Mouse (Mus musculus) kidney, postnatal 10 days (tissue): ENCODE measurements at regions not wholly inside any gene's neighbourhood (a gene's known extent, or its start where the extent isn't known, plus 50 kb on each side); places are given as distances from the start of the nearest gene placed in this dataset.

Source experiments
- DNase-seq: peaks from one replicate; pipeline ENCODE4 v3.0.0; 2021; ENCODE audit warnings: mixed read lengths

- no peak for DNase-seq
Observed at GRCm38 (mm10) chr3:50761766-50762165, 318.4 kb upstream of the Slc7a11 start.

- no peak for DNase-seq
Observed at GRCm38 (mm10) chr3:50758106-50758505, 314.7 kb upstream of the Slc7a11 start.

DNA sequence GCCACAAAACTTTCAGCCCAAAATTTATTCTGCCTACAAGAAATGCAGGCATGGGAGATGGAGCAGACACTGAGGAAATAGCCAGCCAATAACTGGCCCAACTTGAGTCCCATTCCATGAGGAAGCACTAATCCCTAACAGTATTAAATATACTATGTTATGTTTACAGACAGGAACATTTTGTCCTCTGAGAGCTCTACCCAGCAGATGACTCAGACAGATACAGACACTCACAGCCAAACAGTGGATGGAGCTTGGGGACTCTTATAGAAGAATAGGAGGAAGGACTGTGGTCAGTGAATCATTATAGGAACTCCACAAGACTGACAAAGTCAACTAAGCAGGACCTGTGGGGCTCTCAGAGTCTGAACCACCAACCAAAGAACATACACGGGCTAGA lies 293.8 kb upstream of the Slc7a11 start:
- DNase-seq = no peak

GRCm38 (mm10) chr3:50719035-50719434 lies 275.6 kb upstream of the Slc7a11 start:
- DNase-seq = no peak

- DNase-seq = no peak
Observed at GRCm38 (mm10) chr3:50713463-50713862, 270.0 kb upstream of the Slc7a11 start.

GRCm38 (mm10) chr3:50709415-50709989 lies 266.1 kb upstream of the Slc7a11 start:
- DNase-seq = no peak

- no peak for DNase-seq
Observed at GRCm38 (mm10) chr3:50706707-50707106, 263.3 kb upstream of the Slc7a11 start.

- no peak for DNase-seq
Observed at GRCm38 (mm10) chr3:50694904-50695680, 251.7 kb upstream of the Slc7a11 start.

GRCm38 (mm10) chr3:50694497-50694896 lies 251.1 kb upstream of the Slc7a11 start:
- DNase-seq = peak; percentile 24

GRCm38 (mm10) chr3:50692306-50692705 lies 248.9 kb upstream of the Slc7a11 start:
- DNase-seq = no peak

DNA sequence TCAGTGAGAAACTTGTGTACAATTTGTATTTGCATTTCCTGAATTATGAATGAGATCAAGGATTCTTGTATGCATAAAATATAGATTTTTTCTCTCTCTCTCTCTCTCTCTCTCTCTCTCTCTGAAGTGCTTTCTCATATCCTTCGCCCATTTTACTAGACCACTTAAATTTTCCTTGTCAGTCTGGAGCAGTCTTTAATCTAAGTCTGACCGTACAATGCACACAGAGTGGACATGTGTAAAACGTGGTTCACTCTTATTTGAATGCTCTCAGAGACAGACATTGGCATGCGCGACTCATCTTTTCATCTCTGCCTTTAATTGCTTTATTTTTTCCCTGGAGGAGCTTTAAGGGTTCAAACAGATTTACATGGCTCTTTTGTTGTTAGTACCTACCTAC lies 247.3 kb upstream of the Slc7a11 start:
- no peak for DNase-seq

DNA sequence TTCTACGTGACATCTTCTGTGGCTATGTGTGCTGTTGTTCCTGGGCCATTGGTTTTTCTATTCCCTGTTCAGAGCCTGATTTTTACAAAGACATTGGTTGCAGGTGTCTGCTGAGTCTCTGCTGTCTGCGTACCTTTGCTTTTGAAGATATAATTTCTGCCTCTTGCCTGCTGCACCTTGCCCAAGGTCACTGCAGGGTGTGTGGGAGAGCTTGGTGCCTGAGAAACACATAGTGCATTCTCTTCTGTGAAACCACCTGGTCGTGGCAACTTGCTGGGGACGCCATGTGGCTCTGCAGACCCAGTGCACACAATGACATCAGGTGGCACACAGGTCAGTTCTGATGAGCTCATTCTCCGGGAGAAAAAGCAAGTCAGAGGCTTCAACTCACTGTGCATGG lies 246.0 kb upstream of the Slc7a11 start:
- no peak for DNase-seq

GRCm38 (mm10) chr3:50687755-50688154 lies 244.3 kb upstream of the Slc7a11 start:
- DNase-seq = no peak

GRCm38 (mm10) chr3:50678611-50678988 lies 235.2 kb upstream of the Slc7a11 start:
- DNase-seq = no peak

DNA sequence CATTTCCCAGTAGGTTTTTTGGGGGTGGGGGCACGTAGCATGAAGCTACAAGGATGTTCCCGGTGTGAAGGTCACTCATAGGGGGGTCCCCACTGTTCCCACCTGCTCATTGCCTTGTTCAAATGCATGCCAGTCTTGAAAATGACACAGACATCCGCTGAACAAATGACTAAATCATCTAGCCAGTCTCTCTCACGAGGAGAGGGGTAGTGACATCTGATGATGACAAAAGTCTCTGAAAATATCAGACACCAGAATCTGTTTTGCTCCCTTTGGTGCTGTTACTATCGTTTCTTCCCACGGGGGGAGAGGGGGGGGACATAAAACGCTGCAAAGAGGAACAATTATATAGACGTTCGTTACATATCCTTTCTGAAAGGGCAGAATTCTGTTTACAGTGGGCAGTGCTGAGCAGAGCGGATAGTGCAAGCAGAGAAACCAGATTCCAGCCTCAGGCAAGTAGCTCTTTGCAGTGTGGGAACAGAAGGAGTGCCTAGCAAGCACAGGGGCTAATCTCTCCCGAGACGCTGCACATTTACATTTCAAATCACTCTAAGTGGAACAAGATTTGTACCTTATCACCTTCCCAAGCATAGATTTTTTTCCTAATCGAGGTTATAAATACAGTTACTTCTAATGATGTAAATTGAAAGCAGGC lies 234.7 kb upstream of the Slc7a11 start:
- DNase-seq = no peak

DNA sequence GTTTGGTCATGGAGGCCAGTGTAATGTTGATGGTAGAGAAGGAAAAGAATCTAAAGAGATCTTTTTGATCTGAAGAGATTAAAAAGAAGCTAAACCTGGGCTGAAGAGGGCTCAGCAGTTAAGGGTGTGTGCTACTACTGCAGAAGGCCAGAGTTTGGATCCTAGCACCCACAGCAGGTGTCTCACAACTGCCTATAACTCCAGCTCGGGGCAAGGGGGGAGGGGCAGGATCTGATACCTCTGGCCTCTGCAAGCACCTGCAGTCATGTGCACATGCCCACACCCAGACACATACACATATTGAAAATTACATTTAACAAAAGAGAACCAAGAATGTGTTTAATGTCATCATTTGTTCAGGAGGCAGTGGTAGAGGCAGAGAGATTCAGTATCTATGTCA lies 232.4 kb upstream of the Slc7a11 start:
- DNase-seq = no peak

DNA sequence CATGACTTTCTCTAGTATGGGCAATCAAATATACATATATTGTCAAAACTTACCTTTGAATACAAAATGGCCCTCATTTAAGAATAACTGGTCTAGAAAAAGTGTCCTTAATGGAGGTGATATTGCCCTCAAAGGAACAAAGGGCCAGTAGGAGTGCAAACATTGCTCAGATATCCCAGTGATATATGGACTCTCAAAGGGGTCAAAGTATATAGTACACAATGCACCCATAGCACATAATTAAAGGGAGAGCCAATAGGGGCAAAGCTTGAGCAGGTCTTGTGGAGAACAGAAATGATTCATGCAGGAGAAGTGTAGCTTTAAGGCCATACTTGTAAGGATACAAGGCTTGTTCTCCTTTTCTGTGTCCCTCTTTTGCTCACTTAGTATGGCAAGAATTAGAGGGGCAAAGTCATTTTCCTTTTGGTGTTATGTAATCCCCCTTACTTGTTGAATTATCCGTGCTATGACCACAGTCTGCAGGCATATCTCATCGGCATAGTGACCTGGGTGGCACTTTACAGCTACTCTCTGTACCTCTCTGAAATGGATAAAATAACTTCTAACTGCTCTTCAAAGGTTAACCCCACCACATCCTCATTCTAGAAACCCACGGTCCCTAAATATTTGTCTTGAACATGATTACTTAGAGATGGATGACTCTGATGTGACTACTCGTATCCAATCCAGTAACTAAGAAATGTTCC lies 231.6 kb upstream of the Slc7a11 start:
- DNase-seq = no peak

GRCm38 (mm10) chr3:50665316-50665715 lies 221.9 kb upstream of the Slc7a11 start:
- DNase-seq = no peak

DNA sequence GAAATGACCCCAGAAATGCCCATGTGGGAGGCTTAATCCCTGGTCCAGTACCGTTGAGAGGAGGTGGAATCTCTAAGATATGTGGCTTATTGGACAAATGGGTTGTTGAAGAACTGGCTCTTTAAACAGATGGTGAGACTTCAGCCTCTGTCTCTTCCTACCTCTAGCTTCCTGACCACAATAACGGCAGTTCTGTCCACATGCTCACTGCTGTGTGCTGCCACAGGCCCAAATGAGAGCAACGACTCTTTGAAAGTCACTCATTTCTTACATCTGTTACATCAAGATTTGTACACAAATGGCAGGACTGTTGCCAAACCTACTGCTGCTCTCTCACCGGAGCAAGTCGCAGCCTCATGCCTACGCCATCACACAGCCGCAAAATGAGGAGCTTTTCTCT lies 217.6 kb upstream of the Slc7a11 start:
- no peak for DNase-seq

DNA sequence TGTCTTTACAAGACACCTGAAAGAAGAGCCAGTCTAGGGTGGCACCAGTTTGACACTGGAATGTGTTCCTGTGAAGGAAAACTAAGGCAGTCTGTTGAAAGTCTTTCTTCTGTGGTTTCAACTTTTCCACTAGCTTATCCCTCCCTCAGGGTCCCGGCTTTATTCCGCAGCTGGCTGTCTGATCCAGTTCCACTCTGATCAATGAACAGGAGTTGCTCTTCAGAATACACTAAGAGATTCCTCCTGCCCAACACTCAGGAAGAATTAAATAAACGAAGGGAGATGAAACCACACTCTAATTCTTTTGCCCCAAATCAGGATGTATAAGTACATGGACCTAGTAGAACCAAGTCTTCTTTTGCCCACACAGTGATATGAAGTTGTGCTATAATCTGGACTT lies 217.2 kb upstream of the Slc7a11 start:
- DNase-seq = no peak

DNA sequence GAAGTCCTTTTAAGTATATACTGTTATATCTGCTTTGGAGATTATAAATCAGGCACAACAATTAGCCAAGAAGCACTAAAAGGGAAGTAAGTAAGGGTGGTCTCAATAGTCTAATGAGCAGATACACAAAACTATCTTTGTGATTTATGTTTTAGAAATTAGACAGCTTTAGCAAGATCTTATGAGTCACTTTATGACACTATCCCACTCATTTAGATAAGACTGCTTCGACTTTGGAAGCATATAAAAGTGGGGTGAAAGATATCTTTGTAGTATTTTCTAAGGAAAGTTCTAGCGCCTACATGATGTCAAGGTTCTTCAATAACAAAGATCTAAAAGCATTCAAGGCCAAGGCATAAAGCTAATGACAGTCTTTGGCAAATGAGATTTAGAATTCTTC lies 214.5 kb upstream of the Slc7a11 start:
- DNase-seq = no peak

DNA sequence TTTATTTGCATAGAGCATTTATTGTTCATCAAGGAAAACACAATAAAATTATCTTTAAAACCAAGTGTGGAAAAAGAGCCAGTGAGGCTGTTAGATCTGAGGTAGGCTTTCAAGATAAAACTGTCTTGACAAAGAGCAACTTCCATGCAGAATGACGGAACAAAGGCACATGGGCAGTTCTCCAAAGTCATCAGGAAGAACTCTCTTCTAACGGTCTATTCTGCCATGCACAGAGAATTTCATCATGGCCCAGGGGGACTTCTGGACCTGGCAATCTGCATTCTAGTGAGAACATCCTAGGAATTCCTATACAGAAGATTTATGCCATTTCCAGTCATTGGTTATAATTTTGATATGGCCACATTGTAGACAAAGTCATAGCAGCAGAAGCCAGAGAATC lies 211.0 kb upstream of the Slc7a11 start:
- DNase-seq = no peak

- DNase-seq = no peak
Observed at GRCm38 (mm10) chr3:50652265-50652664, 208.9 kb upstream of the Slc7a11 start.

DNA sequence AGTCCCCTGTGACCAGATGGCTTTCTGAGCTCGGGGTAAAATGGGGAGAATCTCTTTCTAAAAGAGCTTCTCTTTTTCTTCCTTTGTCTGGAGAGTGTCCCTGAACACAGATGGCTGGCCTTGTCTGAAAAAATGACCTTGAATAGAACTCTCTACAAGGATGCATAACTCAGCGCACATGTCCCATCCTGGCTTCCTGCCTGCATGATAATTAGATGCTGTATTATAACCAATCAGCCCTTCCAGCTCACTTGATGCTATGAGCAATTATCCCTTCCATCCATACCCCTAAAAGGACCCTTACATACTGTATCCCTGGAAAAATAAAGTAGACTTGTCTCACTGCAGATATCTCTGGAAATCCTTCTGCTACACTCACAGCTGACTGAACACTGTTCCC lies 199.7 kb upstream of the Slc7a11 start:
- no peak for DNase-seq
